ENCODE assay signal across 12 mouse cellular contexts in genomic region chr1:172590385-172590784, GRCm38 (mm10). TPM values are rescaled to one million over a fixed set of nuclear protein-coding genes. Genes with fewer than 3 reads are reported as not detected.
A peak's percentile ranks its signal among the peaks of the same experiment; 100 is the strongest.
DNase-seq lines count a peak whose midpoint lies in the region; ATAC-seq and TF ChIP-seq lines count a peak whose summit lies in the region.
"Had no signal": no experiment of that assay in that cellular context is flagged by ENCODE, and none has a peak within 500 bp of the region (broad histone marks: within the 10 kb centered on the region; RNA-seq: fewer than 3 reads in every experiment).

Gene Slamf8 (minus strand): TSS chr1:172590568.

- no peaks in the 10 kb centered on the region for H3K36me3 ChIP-seq in embryonic facial prominence, embryonic 14.5 days (ENCODE audit: control insufficient read depth, insufficient read depth, low read length)
- H3K36me3 ChIP-seq in embryonic facial prominence, embryonic 10.5 days (replicated peaks) = no peaks in the 10 kb centered on the region
- H3K36me3 ChIP-seq in myocyte (ENCODE audit: control insufficient read depth, insufficient read depth) = no peaks in the 10 kb centered on the region
- H3K36me3 ChIP-seq in midbrain, postnatal 0 days (ENCODE audit: insufficient read depth, low read length) = no peaks in the 10 kb centered on the region
- H3K36me3 ChIP-seq: embryonic facial prominence, embryonic 12.5 days; hindbrain, embryonic 12.5 days; limb, embryonic 13.5 days had no signal

- no peak within 1 kb of the TSS for H3K27ac ChIP-seq in embryonic facial prominence, embryonic 14.5 days (replicated peaks; ENCODE audit: low read depth, low read length)
- no peak within 1 kb of the TSS for H3K27ac ChIP-seq in embryonic facial prominence, embryonic 10.5 days (replicated peaks)
- H3K27ac ChIP-seq in midbrain, postnatal 0 days (ENCODE audit: low read depth, low read length) = no peak within 1 kb of the TSS
- H3K27ac ChIP-seq: embryonic facial prominence, embryonic 12.5 days; hindbrain, embryonic 12.5 days; limb, embryonic 13.5 days had no signal

- peak; percentile 44 for DNase-seq in embryonic facial prominence, embryonic 14.5 days (ENCODE audit: low spot score)
- no peak for DNase-seq in embryonic facial prominence, embryonic 10.5 days (ENCODE audit: low spot score)
- DNase-seq in right cerebral cortex, postnatal 10 days (ENCODE audit: low spot score in 2 of 2) = peak; percentile 36 to 51
- no peak for DNase-seq in right cerebral cortex, adult 18-20 months
- DNase-seq in heart, postnatal 10 days = peak; percentile 32 to 38
- DNase-seq in midbrain, postnatal 0 days (ENCODE audit: low spot score) = no peak
- DNase-seq: adrenal gland, postnatal 25 days had no signal

- intact Hi-C loops in heart, postnatal 10 days (cut with DNase I) = no loop called here

- no peaks in the 10 kb centered on the region for H3K4me1 ChIP-seq in embryonic facial prominence, embryonic 14.5 days (ENCODE audit: control insufficient read depth, insufficient read depth, low read length)
- H3K4me1 ChIP-seq in embryonic facial prominence, embryonic 10.5 days = peaks cover 16% of the 10 kb centered on the region
- peaks cover 4% of the 10 kb centered on the region; the same call in 1 of the 2 replicates for H3K4me1 ChIP-seq in midbrain, postnatal 0 days (ENCODE audit: insufficient read depth, low read length)
- H3K4me1 ChIP-seq: embryonic facial prominence, embryonic 12.5 days had no signal

- no peak for ATAC-seq in embryonic facial prominence, embryonic 14.5 days (ENCODE audit: low read depth)
- no peak for ATAC-seq in midbrain, postnatal 0 days (ENCODE audit: low FRiP score)
- no peak for ATAC-seq in erythroid progenitor cell, adult 5-6 weeks (replicated peaks; ENCODE audit: low FRiP score, poor library complexity, severe bottlenecking)

- no peak for TF ChIP-seq CTCF in midbrain, postnatal 0 days (IDR thresholded peaks at IDR 0.05)

- no peak within 1 kb of the TSS for H3K9ac ChIP-seq in embryonic facial prominence, embryonic 14.5 days (ENCODE audit: low read depth, low read length)
- no peak within 1 kb of the TSS for H3K9ac ChIP-seq in midbrain, postnatal 0 days (replicated peaks; ENCODE audit: low read length, poor library complexity, severe bottlenecking)
- H3K9ac ChIP-seq: embryonic facial prominence, embryonic 12.5 days; hindbrain, embryonic 12.5 days; limb, embryonic 13.5 days had no signal

- H3K9me3 ChIP-seq in embryonic facial prominence, embryonic 14.5 days (ENCODE audit: control insufficient read depth, low read length) = no peaks in the 10 kb centered on the region
- no peaks in the 10 kb centered on the region for H3K9me3 ChIP-seq in embryonic facial prominence, embryonic 10.5 days
- no peaks in the 10 kb centered on the region for H3K9me3 ChIP-seq in midbrain, postnatal 0 days (ENCODE audit: low read length)
- H3K9me3 ChIP-seq: embryonic facial prominence, embryonic 12.5 days; hindbrain, embryonic 12.5 days; limb, embryonic 13.5 days had no signal

- no peak within 1 kb of the TSS for H3K4me2 ChIP-seq in embryonic facial prominence, embryonic 14.5 days (ENCODE audit: low read depth, low read length)
- H3K4me2 ChIP-seq in myocyte (ENCODE audit: low read depth) = peak within 1 kb of the TSS; percentile 6
- H3K4me2 ChIP-seq in midbrain, postnatal 0 days (ENCODE audit: low read depth, low read length, poor library complexity, severe bottlenecking) = no peak within 1 kb of the TSS
- H3K4me2 ChIP-seq: embryonic facial prominence, embryonic 12.5 days; hindbrain, embryonic 12.5 days; limb, embryonic 13.5 days had no signal

- H3ac ChIP-seq in myocyte (ENCODE audit: control insufficient read depth, insufficient read length) = no peak within 1 kb of the TSS

- peaks cover 5% of the 10 kb centered on the region; the same call in 1 of the 2 replicates for H3K27me3 ChIP-seq in embryonic facial prominence, embryonic 14.5 days (replicated peaks; ENCODE audit: control insufficient read depth, insufficient read depth, low read length)
- H3K27me3 ChIP-seq in embryonic facial prominence, embryonic 10.5 days (replicated peaks; ENCODE audit: low read depth, poor library complexity, severe bottlenecking) = peaks cover 26% of the 10 kb centered on the region
- H3K27me3 ChIP-seq in myocyte (ENCODE audit: control insufficient read depth, insufficient read depth, insufficient read length) = no peaks in the 10 kb centered on the region
- no peaks in the 10 kb centered on the region for H3K27me3 ChIP-seq in midbrain, postnatal 0 days (ENCODE audit: insufficient read depth, low read length)

- 70% methylated on average over 7 of the region's 7 CpGs for WGBS in embryonic facial prominence, embryonic 14.5 days
- 88% methylated on average over 7 of the region's 7 CpGs for WGBS in embryonic facial prominence, embryonic 10.5 days
- 79% methylated on average over 7 of the region's 7 CpGs for WGBS in midbrain, postnatal 0 days

- no peak for TF ChIP-seq POLR2A in myocyte (IDR thresholded peaks at IDR 0.05; ENCODE audit: insufficient read length, low read depth)

- no peaks in the 10 kb centered on the region for H3K79me2 ChIP-seq in myocyte (ENCODE audit: control insufficient read depth, insufficient read depth)

- no peak within 1 kb of the TSS for H3K4me3 ChIP-seq in embryonic facial prominence, embryonic 14.5 days (ENCODE audit: low read depth, low read length)
- no peak within 1 kb of the TSS for H3K4me3 ChIP-seq in embryonic facial prominence, embryonic 10.5 days
- H3K4me3 ChIP-seq in myocyte = no peak within 1 kb of the TSS
- no peak within 1 kb of the TSS for H3K4me3 ChIP-seq in midbrain, postnatal 0 days (ENCODE audit: low read depth, low read length)
- H3K4me3 ChIP-seq: embryonic facial prominence, embryonic 12.5 days; hindbrain, embryonic 12.5 days; limb, embryonic 13.5 days had no signal

TF ChIP-seq in myocyte, 11 proteins besides CTCF, POLR2A, EP300 and RAD21:
- TF ChIP-seq TCF3 (IDR thresholded peaks at IDR 0.05; ENCODE audit: insufficient read length, low read depth) (no peak), E2F4 (IDR thresholded peaks at IDR 0.05; ENCODE audit: insufficient read depth) (no peak), REST (IDR thresholded peaks at IDR 0.05; ENCODE audit: insufficient read depth, insufficient read length) (no peak), SRF (IDR thresholded peaks at IDR 0.05; ENCODE audit: control insufficient read depth, insufficient read length, low read depth) (no peak), POLR2AphosphoS2 (IDR thresholded peaks at IDR 0.05; ENCODE audit: insufficient read length, low read depth) (no peak), MYOD1 (IDR thresholded peaks at IDR 0.05; ENCODE audit: control insufficient read depth in 1 of 3, insufficient read length in 2 of 3, low read depth in 2 of 3) (no peak), MAX (IDR thresholded peaks at IDR 0.05; ENCODE audit: low read depth) (no peak)

RNA-seq across cellular contexts. Expression of gene Slamf8, which starts in this region (rescaled TPM):
- 0.17 TPM in 1 of 2 replicates, not detected in the other for polyA plus RNA-seq in embryonic facial prominence, embryonic 14.5 days (2014; fragmentation: Nextera tagmentation; extraction: Ambion mirVana)
- not detected in 2 replicates for polyA plus RNA-seq in embryonic facial prominence, embryonic 10.5 days (2016; fragmentation: Nextera tagmentation; extraction: Ambion mirVana)
- total RNA-seq in heart, postnatal 10 days (2021) = not detected
- polyA plus RNA-seq in myocyte (2012; fragmentation: generic; extraction: Trizol) = not detected
- not detected in 2 replicates for total RNA-seq in midbrain, postnatal 0 days (2014; rRNA removed)
- not detected in 2 replicates for polyA plus RNA-seq in midbrain, postnatal 0 days (2015; fragmentation: Nextera tagmentation; extraction: Ambion mirVana)
- total RNA-seq in erythroid progenitor cell, adult 5-6 weeks (2015; ENCODE audit: low replicate concordance) = 4.3 TPM in 1 of 2 replicates, not detected in the other
- 0.30 and 2.1 TPM in 2 replicates for total RNA-seq in erythroid progenitor cell, adult 5-6 weeks (2017; ENCODE audit: low replicate concordance)
- polyA plus RNA-seq: embryonic facial prominence, embryonic 12.5 days; hindbrain, embryonic 12.5 days had no signal

Comparison
In these comparisons a context has a peak if more than half of its experiments do, and no peak if none do; other contexts are left out.
1. DNase-seq: peak in right cerebral cortex, postnatal 10 days (2 of 2); none in embryonic facial prominence, embryonic 10.5 days (single experiment), right cerebral cortex, adult 18-20 months (single experiment) and midbrain, postnatal 0 days (single experiment).
2. Peak in DNase-seq in embryonic facial prominence, embryonic 14.5 days; RNA of the gene not detected or under 1 TPM.
3. Peak in DNase-seq in heart, postnatal 10 days; RNA of the gene not detected or under 1 TPM.